Mouse (Mus musculus) limb, embryonic 14.5 days (tissue): ENCODE data around the gene Ube4b. TPM values are rescaled to one million over a fixed set of nuclear protein-coding genes. Genes with fewer than 3 reads are reported as not detected.
A peak's percentile ranks its signal among the peaks of the same experiment; 100 is the strongest.

Experiments used
- ATAC-seq: fragments of 200-750 bp; cut with Nextera tagmentation; 2 replicates; pipeline ENCODE4 v1.8.0; 2017; ENCODE audit warnings: low read depth, moderate number of reproducible peaks, moderate TSS enrichment; ENCODE audit not compliant: low FRiP score
- DNase-seq: peaks from one replicate; pipeline ENCODE4 v3.0.0-alpha.2; 2015; ENCODE audit warnings: low spot score
- H3K27ac ChIP-seq: fragments of 300-500 bp; sonication (generic); replicated peaks from 2 replicates; pipeline ENCODE4 v1.5.1; 2014; ENCODE audit warnings: low read depth, mild to moderate bottlenecking, low read length, moderate library complexity, mixed read lengths
- H3K27me3 ChIP-seq: fragments of 300-500 bp; sonication (generic); 2 replicates; pipeline ENCODE4 v1.6.1; 2014; ENCODE audit warnings: low read length, mixed read lengths; ENCODE audit not compliant: control insufficient read depth, insufficient read depth
- H3K36me3 ChIP-seq: fragments of 300-500 bp; sonication (generic); 2 replicates; pipeline ENCODE4 v1.6.1; 2014; ENCODE audit warnings: mild to moderate bottlenecking, low read length, moderate library complexity, mixed read lengths; ENCODE audit not compliant: control insufficient read depth, insufficient read depth
- H3K4me1 ChIP-seq: fragments of 300-500 bp; sonication (generic); 2 replicates; pipeline ENCODE4 v1.6.1; 2014; ENCODE audit warnings: antibody characterized with exemption, low read length, mixed read lengths; ENCODE audit not compliant: control insufficient read depth, insufficient read depth
- H3K4me2 ChIP-seq: fragments of 300-500 bp; sonication (generic); replicated peaks from 2 replicates; pipeline ENCODE4 v1.6.1; 2014; ENCODE audit warnings: low read depth, mild to moderate bottlenecking, low read length, moderate library complexity; ENCODE audit not compliant: severe bottlenecking
- H3K4me3 ChIP-seq: fragments of 300-500 bp; sonication (generic); replicated peaks from 2 replicates; pipeline ENCODE4 v1.5.1; 2014; ENCODE audit warnings: low read length
- H3K9ac ChIP-seq: fragments of 300-500 bp; sonication (generic); 2 replicates; pipeline ENCODE4 v1.6.1; 2014; ENCODE audit warnings: mild to moderate bottlenecking, low read depth, low read length, moderate library complexity; ENCODE audit not compliant: severe bottlenecking
- H3K9me3 ChIP-seq: fragments of 300-500 bp; sonication (generic); 2 replicates; pipeline ENCODE4 v1.6.1; 2016; ENCODE audit warnings: low read length; ENCODE audit not compliant: control insufficient read depth
- POLR2A ChIP-seq: fragments of 200-500 bp; IDR thresholded peaks from 2 replicates; pipeline ENCODE4 v1.8.0; 2012; ENCODE audit warnings: inconsistent platforms, mild to moderate bottlenecking, moderate library complexity, borderline replicate concordance; ENCODE audit not compliant: insufficient read depth, insufficient read length; ENCODE audit errors: extremely low read depth
- WGBS: fragments of 180-500 bp; shearing (Covaris S2); extraction: QIAGEN DNeasy Blood & Tissue Kit; methylation state at CpG from one replicate; pipeline ENCODE4 v1.1.7; 2014; 5-methylcytosine and 5-hydroxymethylcytosine counted together
- polyA plus RNA-seq, 2 experiments: library from polyadenylated mRNA; depleted of rRNA in 1 of 2; stranded (reverse) in 1 of 2; unstranded in 1 of 2; fragments of >200 nt; fragmentation: Nextera tagmentation in 1 of 2; extraction: Ambion mirVana in 1 of 2; gene quantifications; 2 replicates each; pipeline versions ENCODE4 v1.2.1 to v1.2.3; 2012 to 2014

The Ube4b gene
- polyA plus RNA-seq, 2 experiments = 39.8 to 82.1 TPM

DNA sequence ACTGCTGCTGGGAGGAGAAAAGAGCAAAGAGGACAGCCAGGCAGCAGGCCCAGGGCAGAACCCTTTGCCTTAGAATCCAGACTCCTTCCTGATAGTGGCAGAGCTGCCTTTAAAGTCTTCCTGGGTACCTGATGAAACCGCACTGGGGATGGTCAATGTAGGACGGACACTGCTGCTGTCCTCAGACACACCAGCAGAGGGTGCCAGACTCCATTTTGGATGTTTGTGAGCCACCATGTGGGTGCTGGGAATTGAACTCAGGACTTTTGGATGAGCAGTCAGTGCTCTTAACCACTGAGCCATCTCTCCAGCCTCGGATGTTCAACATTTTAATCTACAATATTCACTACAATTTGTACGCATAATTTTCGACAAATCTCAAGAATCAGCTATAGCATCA, 96.1 kb downstream of the Ube4b start:
- no peaks in the 10 kb centered on the region for H3K9me3 ChIP-seq
- no peak overlapping the region for H3K27ac ChIP-seq
- ATAC-seq (no peak), DNase-seq (no peak)
- H3K4me1 ChIP-seq = no peaks in the 10 kb centered on the region
- no peak for TF ChIP-seq POLR2A
- H3K27me3 ChIP-seq = no peaks in the 10 kb centered on the region
- no peak overlapping the region for H3K9ac ChIP-seq
- H3K4me3 ChIP-seq = no peak overlapping the region
- no peak overlapping the region for H3K4me2 ChIP-seq
- 95% methylated on average over 5 of the region's 5 CpGs for WGBS
- H3K36me3 ChIP-seq = peaks cover 84% of the 10 kb centered on the region

DNA sequence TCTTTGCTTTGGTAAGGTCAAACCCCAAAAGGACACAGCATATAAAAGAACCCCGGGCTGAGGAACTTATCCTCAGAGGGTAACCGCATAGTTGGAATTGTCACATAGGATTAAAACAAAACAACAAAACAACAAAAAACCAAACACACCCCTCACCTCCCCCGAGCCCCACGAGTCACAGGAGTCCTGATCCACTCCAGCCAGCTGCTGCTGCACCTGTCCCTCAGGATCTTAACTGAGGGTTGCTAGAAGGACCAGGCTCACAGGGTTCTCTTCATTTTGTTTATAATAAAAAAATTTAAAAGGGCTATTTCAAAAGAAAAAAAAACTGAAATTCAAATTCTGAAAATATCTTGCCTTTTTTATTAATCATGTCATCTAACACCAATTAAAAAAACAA, 97.8 kb downstream of the Ube4b start:
- H3K36me3 ChIP-seq = peaks cover 66% of the 10 kb centered on the region
- no peaks in the 10 kb centered on the region for H3K4me1 ChIP-seq
- no peaks in the 10 kb centered on the region for H3K27me3 ChIP-seq
- H3K9ac ChIP-seq = no peak overlapping the region
- ATAC-seq (no peak), DNase-seq (no peak)
- WGBS = 82% methylated on average over 4 of the region's 4 CpGs
- no peaks in the 10 kb centered on the region for H3K9me3 ChIP-seq
- no peak overlapping the region for H3K4me2 ChIP-seq
- TF ChIP-seq POLR2A = no peak
- no peak overlapping the region for H3K27ac ChIP-seq
- no peak overlapping the region for H3K4me3 ChIP-seq

GRCm38 (mm10) chr4:149327281-149327680, 99.3 kb downstream of the Ube4b start:
- no peak for TF ChIP-seq POLR2A
- ATAC-seq (no peak), DNase-seq (no peak)
- H3K4me2 ChIP-seq = no peak overlapping the region
- no peaks in the 10 kb centered on the region for H3K9me3 ChIP-seq
- H3K9ac ChIP-seq = no peak overlapping the region
- H3K4me3 ChIP-seq = no peak overlapping the region
- WGBS = 93% methylated on average over 7 of the region's 7 CpGs
- peaks cover 51% of the 10 kb centered on the region for H3K36me3 ChIP-seq
- no peak overlapping the region for H3K27ac ChIP-seq
- no peaks in the 10 kb centered on the region for H3K27me3 ChIP-seq
- no peaks in the 10 kb centered on the region for H3K4me1 ChIP-seq

DNA sequence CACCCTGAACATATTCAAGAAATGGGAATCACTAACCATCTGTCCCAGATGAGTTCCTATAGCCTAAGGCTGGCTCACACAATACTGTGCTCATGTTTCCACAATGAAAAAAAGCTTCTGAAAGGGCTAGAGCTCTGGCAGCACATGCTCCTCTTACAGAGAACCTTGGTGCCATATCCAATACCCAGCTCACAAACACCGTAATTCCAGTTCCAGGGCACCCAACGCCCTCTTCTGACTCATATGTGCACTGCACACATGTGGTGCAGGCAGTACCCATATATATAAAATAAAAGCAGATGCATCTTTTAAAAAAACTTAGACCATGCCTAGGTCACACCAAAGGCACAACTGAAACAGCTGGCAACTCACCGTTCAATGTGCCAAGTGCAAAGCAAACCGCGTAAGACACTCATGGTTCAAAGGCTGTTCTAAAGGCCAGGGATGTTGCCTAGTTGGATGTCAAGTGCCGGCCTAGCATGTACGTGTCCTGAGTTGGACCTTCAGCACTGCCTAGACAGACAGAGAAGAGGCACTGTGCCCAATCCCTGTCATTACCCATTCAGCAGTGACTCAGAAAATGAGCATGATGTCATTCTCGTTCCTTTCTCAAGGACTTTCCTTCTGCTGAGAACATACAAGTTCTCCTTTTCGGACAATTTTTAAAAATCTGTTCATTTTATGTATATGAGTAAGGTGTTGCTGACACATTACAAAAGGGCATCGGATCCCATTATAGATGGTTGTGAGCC, 101.0 kb downstream of the Ube4b start:
- Histone ChIP-seq H3K27ac (no peak overlapping the region), H3K36me3 (peaks cover 36% of the 10 kb centered on the region), H3K4me1 (no peaks in the 10 kb centered on the region), H3K9ac (no peak overlapping the region), H3K4me2 (no peak overlapping the region), H3K27me3 (no peaks in the 10 kb centered on the region), H3K4me3 (no peak overlapping the region), H3K9me3 (no peaks in the 10 kb centered on the region)
- ATAC-seq = peak; percentile 23; the same call in 1 of the 2 replicates
- TF ChIP-seq POLR2A = no peak
- no peak for DNase-seq
- 91% methylated on average over 10 of the region's 10 CpGs for WGBS

DNA sequence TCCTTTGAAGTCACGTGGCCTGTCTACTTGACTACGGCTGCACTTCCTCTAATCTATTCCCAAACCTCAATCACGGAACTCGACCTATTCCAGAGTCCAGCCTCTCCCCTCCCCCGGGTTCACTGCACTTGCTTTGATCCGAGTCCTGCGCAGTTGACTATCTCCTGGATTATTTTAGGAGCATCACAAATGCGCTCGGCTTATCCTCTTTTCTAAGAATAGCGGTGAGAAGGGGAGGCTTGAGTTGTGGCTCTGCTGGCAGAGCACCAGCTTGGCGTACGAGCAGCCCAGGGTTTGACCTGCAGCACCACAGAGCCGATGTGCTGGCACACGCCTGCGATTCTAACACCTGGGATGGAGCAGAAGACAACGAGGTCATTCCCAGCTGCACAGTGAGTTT, 102.8 kb downstream of the Ube4b start:
- H3K27me3 ChIP-seq = no peaks in the 10 kb centered on the region
- no peaks in the 10 kb centered on the region for H3K9me3 ChIP-seq
- H3K4me1 ChIP-seq = no peaks in the 10 kb centered on the region
- H3K9ac ChIP-seq = no peak overlapping the region
- H3K27ac ChIP-seq = no peak overlapping the region
- 79% methylated on average over 16 of the region's 16 CpGs for whole genome bisulfite sequencing
- DNase-seq (no peak), ATAC-seq (no peak)
- H3K4me3 ChIP-seq = no peak overlapping the region
- no peak for TF ChIP-seq POLR2A
- peaks cover 18% of the 10 kb centered on the region for H3K36me3 ChIP-seq
- H3K4me2 ChIP-seq = no peak overlapping the region
